Mouse (Mus musculus) neural tube, embryonic 15.5 days (tissue): ENCODE measurements around the gene Tbx3. TPM values are rescaled to one million over a fixed set of nuclear protein-coding genes. Genes with fewer than 3 reads are reported as not detected.
A peak's percentile ranks its signal among the peaks of the same experiment; 100 is the strongest.

Experiments used
- ATAC-seq: fragments of 200-750 bp; cut with Nextera tagmentation; 2 replicates; pipeline ENCODE4 v1.8.0; 2017; ENCODE audit warnings: mild to moderate bottlenecking, moderate TSS enrichment, moderate library complexity; ENCODE audit not compliant: low FRiP score
- H3K27ac ChIP-seq: fragments of 300-500 bp; sonication (generic); replicated peaks from 2 replicates; pipeline ENCODE4 v1.5.1; 2015; ENCODE audit warnings: mild to moderate bottlenecking, inconsistent platforms
- H3K27me3 ChIP-seq: fragments of 300-500 bp; sonication (generic); replicated peaks from 2 replicates; pipeline ENCODE4 v1.6.1; 2015; ENCODE audit warnings: inconsistent platforms
- H3K36me3 ChIP-seq: fragments of 300-500 bp; sonication (generic); 2 replicates; pipeline ENCODE4 v1.6.1; 2015; ENCODE audit warnings: inconsistent platforms
- H3K4me1 ChIP-seq: fragments of 300-500 bp; sonication (generic); 2 replicates; pipeline ENCODE4 v1.6.1; 2015; ENCODE audit warnings: inconsistent platforms
- H3K4me2 ChIP-seq: fragments of 300-500 bp; sonication (generic); 2 replicates; pipeline ENCODE4 v1.6.1; 2015; ENCODE audit warnings: inconsistent platforms, mild to moderate bottlenecking, moderate library complexity
- H3K4me3 ChIP-seq: fragments of 300-500 bp; sonication (generic); replicated peaks from 2 replicates; pipeline ENCODE4 v1.5.1; 2015; ENCODE audit warnings: mild to moderate bottlenecking, inconsistent platforms
- H3K9ac ChIP-seq: fragments of 300-500 bp; sonication (generic); replicated peaks from 2 replicates; pipeline ENCODE4 v1.6.1; 2015; ENCODE audit warnings: mild to moderate bottlenecking, inconsistent platforms
- H3K9me3 ChIP-seq: fragments of 300-500 bp; sonication (generic); replicated peaks from 2 replicates; pipeline ENCODE4 v1.6.1; 2016; ENCODE audit warnings: inconsistent platforms
- WGBS: fragments of 180-500 bp; shearing (Covaris S2); methylation state at CpG from one replicate; pipeline ENCODE4 v1.1.7; 2015; ENCODE audit warnings: mixed read lengths; 5-methylcytosine and 5-hydroxymethylcytosine counted together
- polyA plus RNA-seq: library from polyadenylated mRNA; unstranded; fragments of >200 nt; fragmentation: Nextera tagmentation; extraction: Ambion mirVana; gene quantifications from 2 replicates; pipeline ENCODE4 v1.2.1, GENCODE M21; 2015

The Tbx3 gene
- polyA plus RNA-seq, 1 experiment from 2014 or later = 4.1 TPM

GRCm38 (mm10) chr5:119662326-119662725 lies 8.1 kb upstream of the Tbx3 start:
- H3K9ac ChIP-seq = no peak overlapping the region
- H3K4me3 ChIP-seq = no peak overlapping the region
- H3K9me3 ChIP-seq = no peaks in the 10 kb centered on the region
- ATAC-seq = no peak
- no peak overlapping the region for H3K4me2 ChIP-seq
- no peaks in the 10 kb centered on the region for H3K4me1 ChIP-seq
- peaks cover 94% of the 10 kb centered on the region for H3K27me3 ChIP-seq
- under 1% methylated on average over 13 of the region's 13 CpGs for WGBS
- H3K36me3 ChIP-seq = no peaks in the 10 kb centered on the region
- H3K27ac ChIP-seq = no peak overlapping the region

DNA sequence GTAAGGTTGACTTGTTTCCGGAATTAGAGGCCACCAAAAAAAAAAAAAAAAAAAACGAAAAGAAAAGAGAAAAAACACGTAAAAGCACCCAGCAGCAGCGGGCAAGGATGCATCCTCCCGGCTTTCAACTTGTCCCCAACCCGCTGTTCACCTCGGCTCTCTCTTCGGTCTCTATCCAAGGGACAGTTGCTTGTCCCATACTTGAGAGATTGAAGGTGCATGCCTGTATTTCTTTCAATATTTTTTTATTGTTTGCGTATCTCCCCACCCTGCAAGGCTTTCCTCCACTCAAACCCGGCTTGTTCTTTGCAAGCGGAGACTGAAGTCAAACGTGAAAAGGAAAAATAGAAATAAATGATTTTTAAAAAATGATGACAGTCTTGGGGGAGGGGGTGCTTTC lies 7.7 kb upstream of the Tbx3 start:
- no peak for ATAC-seq
- Histone ChIP-seq H3K4me2 (no peak overlapping the region), H3K27me3 (peaks cover 94% of the 10 kb centered on the region), H3K9me3 (no peaks in the 10 kb centered on the region), H3K4me3 (no peak overlapping the region), H3K36me3 (no peaks in the 10 kb centered on the region), H3K4me1 (no peaks in the 10 kb centered on the region), H3K27ac (no peak overlapping the region), H3K9ac (no peak overlapping the region)
- 1% methylated on average over 12 of the region's 12 CpGs for WGBS

DNA sequence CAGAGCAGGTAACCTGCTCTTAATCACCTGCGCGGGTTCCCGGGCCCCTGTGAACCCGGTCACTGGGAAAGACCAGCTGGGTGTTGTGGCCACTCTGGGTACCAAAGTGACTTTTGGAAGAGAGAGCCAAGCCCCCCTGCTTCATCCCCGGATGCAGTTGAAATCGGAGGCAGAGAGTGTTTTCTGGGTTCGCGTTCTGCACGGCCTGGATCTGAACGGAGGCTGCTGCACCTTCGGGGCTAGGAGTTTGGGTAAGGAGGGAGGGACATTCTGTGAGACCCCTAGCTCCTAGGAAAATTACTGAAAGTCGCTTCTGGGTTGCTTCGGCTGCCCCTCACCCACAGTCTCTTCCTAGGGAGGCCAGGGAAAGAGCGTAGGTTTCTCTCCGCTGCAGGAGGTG lies 7.2 kb upstream of the Tbx3 start:
- Histone ChIP-seq H3K27ac (no peak overlapping the region), H3K9me3 (no peaks in the 10 kb centered on the region), H3K4me1 (no peaks in the 10 kb centered on the region), H3K27me3 (peaks cover 94% of the 10 kb centered on the region), H3K36me3 (no peaks in the 10 kb centered on the region), H3K4me2 (no peak overlapping the region), H3K4me3 (no peak overlapping the region), H3K9ac (no peak overlapping the region)
- no peak for ATAC-seq
- 2% methylated on average over 15 of the region's 15 CpGs for WGBS

DNA sequence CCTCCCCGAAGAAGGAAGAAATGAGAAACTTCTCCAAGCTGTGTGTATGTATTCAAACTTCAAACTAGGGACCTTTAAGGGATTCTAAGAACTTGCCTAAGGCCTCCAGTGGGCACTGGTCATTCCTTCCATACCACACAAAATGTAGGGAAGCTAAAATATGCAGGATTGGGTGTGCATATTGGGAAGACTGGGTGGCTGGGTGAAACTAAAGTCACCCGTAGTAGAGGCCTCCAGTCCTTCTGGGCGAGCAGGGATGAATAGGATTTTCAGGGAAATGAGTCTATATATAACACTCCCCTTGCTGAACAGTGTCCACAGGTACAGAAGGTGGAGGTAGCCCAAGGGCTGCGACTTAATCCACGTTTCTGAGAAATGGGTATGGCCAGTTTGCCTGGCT lies 6.7 kb upstream of the Tbx3 start:
- Histone ChIP-seq H3K27me3 (peaks cover 94% of the 10 kb centered on the region), H3K27ac (no peak overlapping the region), H3K4me1 (no peaks in the 10 kb centered on the region), H3K4me3 (no peak overlapping the region), H3K4me2 (no peak overlapping the region), H3K9me3 (no peaks in the 10 kb centered on the region), H3K9ac (no peak overlapping the region), H3K36me3 (no peaks in the 10 kb centered on the region)
- 6% methylated on average over 5 of the region's 5 CpGs for WGBS
- no peak for ATAC-seq

DNA sequence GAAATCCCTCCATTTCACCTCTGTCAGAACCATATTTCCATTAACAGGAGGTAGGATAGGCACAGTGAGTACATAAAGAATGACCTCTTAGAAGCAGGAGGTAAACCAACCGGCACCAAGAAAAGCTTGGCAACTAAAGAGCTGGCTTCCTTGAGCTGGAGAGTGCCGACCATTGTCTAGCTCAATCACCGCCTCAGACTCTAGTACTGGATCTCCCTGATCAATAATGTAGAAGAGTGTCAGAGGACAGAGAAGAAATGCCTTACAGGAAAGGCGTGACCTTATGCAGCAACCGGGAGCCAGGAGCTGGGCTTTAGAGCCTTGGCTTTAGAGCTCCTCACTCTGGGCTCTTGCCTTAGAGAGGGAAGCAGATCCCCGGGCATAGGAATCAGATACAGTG lies 4.7 kb upstream of the Tbx3 start:
- Histone ChIP-seq H3K27me3 (peaks cover 95% of the 10 kb centered on the region), H3K4me3 (no peak overlapping the region), H3K4me2 (no peak overlapping the region), H3K27ac (no peak overlapping the region), H3K4me1 (peaks cover 14% of the 10 kb centered on the region), H3K9ac (no peak overlapping the region), H3K36me3 (no peaks in the 10 kb centered on the region), H3K9me3 (no peaks in the 10 kb centered on the region)
- WGBS = 6% methylated on average over 6 of the region's 6 CpGs
- ATAC-seq = no peak

DNA sequence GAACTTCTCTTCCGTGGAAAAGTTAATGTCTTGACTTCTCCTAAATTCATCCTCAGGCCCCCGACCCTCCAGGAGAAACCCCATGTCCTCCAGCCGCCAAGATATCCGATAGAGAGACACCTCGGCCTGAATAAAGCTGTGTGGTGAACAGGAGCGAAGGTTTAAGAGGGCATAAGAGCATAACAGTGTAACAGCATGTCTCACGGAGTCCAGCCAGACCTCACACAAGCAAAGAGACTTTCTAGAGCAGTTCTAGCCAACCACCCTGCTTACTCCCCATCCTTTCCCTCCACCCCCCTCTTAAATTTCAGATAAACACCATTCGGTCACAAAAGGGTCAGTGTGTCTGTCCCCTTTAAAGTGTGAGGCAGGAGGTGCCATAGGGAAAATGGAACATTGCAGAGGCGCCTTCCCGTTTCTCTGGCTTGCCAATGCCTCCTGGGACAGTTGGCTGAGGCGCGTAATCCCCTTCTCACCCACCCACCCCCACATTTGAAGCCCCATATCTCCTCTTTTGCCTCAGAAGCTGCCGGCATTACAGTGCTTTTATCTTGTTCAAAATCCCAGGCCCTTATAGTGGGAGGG lies 3.0 kb upstream of the Tbx3 start:
- Histone ChIP-seq H3K27me3 (peaks cover 97% of the 10 kb centered on the region), H3K9ac (no peak overlapping the region), H3K4me3 (no peak overlapping the region), H3K9me3 (no peaks in the 10 kb centered on the region), H3K4me2 (no peak overlapping the region), H3K36me3 (no peaks in the 10 kb centered on the region), H3K4me1 (peaks cover 16% of the 10 kb centered on the region), H3K27ac (no peak overlapping the region)
- no peak for ATAC-seq
- WGBS = 7% methylated on average over 13 of the region's 13 CpGs

- H3K4me2 ChIP-seq = no peak overlapping the region
- no peak overlapping the region for H3K27ac ChIP-seq
- peaks cover 98% of the 10 kb centered on the region for H3K27me3 ChIP-seq
- WGBS = 4% methylated on average over 33 of the region's 34 CpGs
- H3K36me3 ChIP-seq = no peaks in the 10 kb centered on the region
- peaks cover 16% of the 10 kb centered on the region for H3K4me1 ChIP-seq
- H3K9ac ChIP-seq = no peak overlapping the region
- no peak for ATAC-seq
- H3K4me3 ChIP-seq = no peak overlapping the region
- no peaks in the 10 kb centered on the region for H3K9me3 ChIP-seq
Measured at GRCm38 (mm10) chr5:119668191-119668912, 2.1 kb upstream of the Tbx3 start.

DNA sequence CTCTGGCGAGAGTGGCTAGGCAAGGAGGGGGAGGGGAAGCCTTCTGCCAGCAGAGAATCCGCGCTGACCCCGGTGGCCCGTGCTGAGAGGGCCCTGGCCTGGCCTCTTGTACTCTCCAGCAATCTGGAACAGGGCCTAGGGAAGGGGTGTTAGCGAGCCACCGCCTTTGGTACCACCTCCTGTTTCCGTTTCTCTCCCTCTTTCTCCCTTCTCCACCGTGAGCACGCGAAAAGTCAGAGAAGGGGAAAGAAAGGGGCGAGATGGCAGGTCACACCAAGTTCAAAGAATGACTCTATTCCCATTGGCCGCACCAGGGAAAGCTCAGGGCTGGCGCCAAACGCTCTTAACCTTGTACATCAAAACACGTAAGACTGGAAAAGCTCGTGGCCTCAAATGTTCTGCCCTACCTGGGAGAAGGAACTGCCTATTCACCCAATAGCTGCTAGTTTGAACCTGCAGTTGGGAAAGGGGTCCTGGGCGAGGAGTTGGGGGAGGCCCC lies 1.5 kb upstream of the Tbx3 start:
- 0 out of 2 replicates have a peak overlapping the region, but pooled peaks have one; percentile 58 for H3K4me2 ChIP-seq
- 4% methylated on average over 18 of the region's 18 CpGs for WGBS

GRCm38 (mm10) chr5:119669741-119670565 lies 516 bp upstream of the Tbx3 start:
- Histone ChIP-seq H3K36me3 (no peaks in the 10 kb centered on the region), H3K4me1 (peaks cover 16% of the 10 kb centered on the region), H3K4me2 (peak overlapping the region; percentile 58), H3K9me3 (no peaks in the 10 kb centered on the region), H3K27me3 (peaks cover 96% of the 10 kb centered on the region), H3K9ac (peak overlapping the region; percentile 34; the same call in 1 of the 2 replicates), H3K27ac (peak overlapping the region; percentile 67), H3K4me3 (peak overlapping the region; percentile 29)
- WGBS = under 1% methylated on average over 60 of the region's 61 CpGs
- no peak for ATAC-seq

More for the DNA sequence above, 1.5 kb upstream of the Tbx3 start:
- Histone ChIP-seq H3K4me1 (peaks cover 16% of the 10 kb centered on the region), H3K36me3 (no peaks in the 10 kb centered on the region), H3K4me3 (no peak overlapping the region), H3K9me3 (no peaks in the 10 kb centered on the region), H3K9ac (no peak overlapping the region), H3K27ac (no peak overlapping the region), H3K27me3 (peaks cover 96% of the 10 kb centered on the region)
- no peak for ATAC-seq

- Histone ChIP-seq H3K27me3 (peaks cover 96% of the 10 kb centered on the region), H3K4me2 (peak overlapping the region; percentile 58), H3K4me3 (peak overlapping the region; percentile 29), H3K9me3 (no peaks in the 10 kb centered on the region), H3K4me1 (peaks cover 16% of the 10 kb centered on the region), H3K9ac (0 out of 2 replicates have a peak overlapping the region, but pooled peaks have one; percentile 20), H3K36me3 (no peaks in the 10 kb centered on the region), H3K27ac (peak overlapping the region; percentile 49; the same call in 1 of the 2 replicates)
- under 1% methylated on average over 40 of the region's 40 CpGs for WGBS
- no peak for ATAC-seq
Measured at GRCm38 (mm10) chr5:119671124-119671801, 794 bp downstream of the Tbx3 start.

DNA sequence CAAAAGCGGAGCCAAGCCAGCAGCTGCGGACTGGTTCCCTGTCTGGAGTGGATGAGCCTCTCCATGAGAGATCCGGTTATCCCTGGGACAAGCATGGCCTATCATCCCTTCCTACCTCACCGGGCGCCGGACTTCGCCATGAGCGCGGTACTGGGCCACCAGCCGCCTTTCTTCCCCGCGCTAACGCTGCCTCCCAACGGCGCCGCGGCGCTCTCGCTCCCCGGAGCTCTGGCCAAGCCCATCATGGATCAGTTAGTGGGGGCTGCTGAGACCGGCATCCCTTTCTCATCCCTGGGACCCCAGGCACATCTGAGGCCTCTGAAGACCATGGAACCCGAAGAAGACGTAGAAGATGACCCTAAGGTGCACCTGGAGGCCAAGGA lies 1.5 kb downstream of the Tbx3 start:
- Histone ChIP-seq H3K9ac (0 out of 2 replicates have a peak overlapping the region, but pooled peaks have one; percentile 20), H3K36me3 (no peaks in the 10 kb centered on the region), H3K4me3 (peak overlapping the region; percentile 29), H3K4me2 (peak overlapping the region; percentile 58), H3K4me1 (peaks cover 16% of the 10 kb centered on the region), H3K9me3 (no peaks in the 10 kb centered on the region), H3K27me3 (peaks cover 96% of the 10 kb centered on the region), H3K27ac (0 out of 2 replicates have a peak overlapping the region, but pooled peaks have one; percentile 49)
- WGBS = under 1% methylated on average over 23 of the region's 23 CpGs
- ATAC-seq = no peak
